Mouse (Mus musculus) small intestine, adult 2 months (tissue): ENCODE results near the gene Gm37240. TPM values are rescaled to one million over a fixed set of nuclear protein-coding genes. Genes with fewer than 3 reads are reported as not detected.

ENCODE experiments used
- H3K27ac ChIP-seq: fragments of 200-500 bp; 2 replicates; pipeline ENCODE4 v1.5.1; 2012; ENCODE audit warnings: low read depth, low read length, control low read depth, inconsistent platforms; ENCODE audit not compliant: insufficient read depth
- H3K27me3 ChIP-seq: fragments of 200-500 bp; 2 replicates; pipeline ENCODE4 v1.6.1; 2012; ENCODE audit warnings: mild to moderate bottlenecking, moderate library complexity, low read length, inconsistent platforms; ENCODE audit not compliant: control insufficient read depth, insufficient read depth
- H3K36me3 ChIP-seq: fragments of 200-500 bp; 2 replicates; pipeline ENCODE4 v1.6.1; 2012; ENCODE audit warnings: mild to moderate bottlenecking, low read length, control low read depth, inconsistent platforms; ENCODE audit not compliant: control insufficient read depth, insufficient read depth
- H3K4me1 ChIP-seq: fragments of 200-500 bp; 2 replicates; pipeline ENCODE4 v1.6.1; 2012; ENCODE audit warnings: low read length, inconsistent platforms, mixed read lengths; ENCODE audit not compliant: control insufficient read depth, insufficient read depth, insufficient read length
- H3K4me3 ChIP-seq: fragments of 200-500 bp; 2 replicates; pipeline ENCODE4 v1.5.1; 2012; ENCODE audit warnings: low read depth, mild to moderate bottlenecking, control low read depth, inconsistent platforms, low read length, moderate library complexity
- CTCF ChIP-seq: fragments of 200-500 bp; IDR thresholded peaks from 2 replicates; pipeline ENCODE4 v1.5.1; 2012; ENCODE audit warnings: low read depth, mild to moderate bottlenecking, control low read depth, inconsistent platforms, low read length, moderate library complexity, mixed read lengths; ENCODE audit not compliant: insufficient replicate concordance, insufficient read length; ENCODE audit errors: extremely low read depth
- POLR2A ChIP-seq: fragments of 200-500 bp; IDR thresholded peaks from 2 replicates; pipeline ENCODE4 v1.6.1; 2012; ENCODE audit warnings: low read depth, mild to moderate bottlenecking, control low read depth, inconsistent platforms, low read length, moderate library complexity
- WGBS: fragments of 180-500 bp; shearing (Covaris S2); methylation state at CpG from one replicate; pipeline ENCODE4 v1.1.7; 2018; 5-methylcytosine and 5-hydroxymethylcytosine counted together
- polyA plus RNA-seq: library from polyadenylated mRNA; depleted of rRNA; stranded (reverse); fragments of >200 nt; gene quantifications from 2 replicates; pipeline ENCODE4 v1.2.3, GENCODE M21; 2012

Gm37240 gene
- polyA plus RNA-seq, 1 experiment = 58.2 TPM

DNA sequence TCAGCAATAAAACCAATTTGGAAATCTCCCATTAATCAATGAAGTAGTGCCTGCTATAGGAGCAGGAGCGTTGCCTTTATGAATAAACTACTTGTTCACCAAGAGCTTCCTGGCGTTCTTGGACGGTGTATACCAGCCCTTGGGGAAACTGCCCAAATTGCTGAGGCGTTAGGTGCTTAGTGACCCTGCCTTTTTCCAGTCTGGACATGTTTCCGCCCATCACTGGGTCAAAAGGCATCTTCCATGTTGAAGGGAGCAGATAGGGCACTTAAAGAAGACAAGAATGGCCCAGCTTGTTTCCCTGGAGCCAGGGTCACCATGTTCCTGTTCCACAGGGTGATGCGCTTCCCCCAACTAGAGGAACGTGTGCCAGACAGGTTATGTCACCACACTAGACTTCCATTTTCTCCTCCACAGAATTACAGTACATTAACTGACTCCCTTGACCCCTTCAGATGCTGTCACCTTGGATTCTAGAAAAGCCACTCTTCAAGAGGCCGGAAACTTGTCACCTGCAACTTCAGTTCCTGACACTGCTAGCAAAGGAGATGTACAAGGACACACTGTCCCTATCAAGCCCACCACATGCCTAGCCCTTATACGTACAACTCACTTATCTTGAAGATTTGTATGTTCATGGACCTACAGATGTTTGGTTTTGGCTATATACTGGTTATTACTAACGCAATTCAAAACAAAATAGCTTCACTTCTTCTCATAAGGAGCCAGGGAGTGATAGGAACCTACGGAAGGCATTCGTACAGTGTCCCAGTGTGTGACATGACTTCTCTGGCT is 1412.1 kb downstream of the Gm37240 start:
- 89% methylated on average over 12 of the region's 12 CpGs for WGBS
- no peak overlapping the region for H3K4me3 ChIP-seq
- H3K4me1 ChIP-seq = peaks cover 15% of the 10 kb centered on the region
- no peaks in the 10 kb centered on the region for H3K36me3 ChIP-seq
- no peak overlapping the region for H3K27ac ChIP-seq
- peaks cover 5% of the 10 kb centered on the region; the same call in 1 of the 2 replicates for H3K27me3 ChIP-seq
- TF ChIP-seq CTCF (no peak), POLR2A (no peak)

DNA sequence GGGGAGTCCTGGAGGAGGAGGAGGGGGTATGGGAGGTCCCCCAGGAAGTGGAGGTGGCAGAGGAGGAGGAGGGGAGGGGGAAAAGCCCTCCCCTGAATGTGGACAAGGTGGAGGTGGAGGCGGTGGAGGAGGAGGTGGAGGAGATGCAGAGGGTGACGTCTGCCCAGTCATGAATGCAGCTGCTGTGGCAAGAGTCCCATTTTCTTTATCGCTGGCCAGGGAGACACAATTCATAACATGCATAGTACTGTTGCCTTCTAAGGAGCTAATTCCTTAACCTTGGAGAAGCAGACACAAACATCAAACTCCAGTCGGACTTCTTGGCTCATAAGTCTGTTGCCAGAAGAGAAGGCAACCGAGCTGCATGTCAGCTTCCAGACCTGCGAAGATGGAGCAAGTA is 1412.9 kb downstream of the Gm37240 start:
- TF ChIP-seq CTCF (no peak), POLR2A (no peak)
- no peak overlapping the region for H3K27ac ChIP-seq
- WGBS = 73% methylated on average over 6 of the region's 6 CpGs
- H3K4me1 ChIP-seq = peaks cover 20% of the 10 kb centered on the region
- no peak overlapping the region for H3K4me3 ChIP-seq
- H3K36me3 ChIP-seq = no peaks in the 10 kb centered on the region
- peaks cover 5% of the 10 kb centered on the region; the same call in 1 of the 2 replicates for H3K27me3 ChIP-seq

DNA sequence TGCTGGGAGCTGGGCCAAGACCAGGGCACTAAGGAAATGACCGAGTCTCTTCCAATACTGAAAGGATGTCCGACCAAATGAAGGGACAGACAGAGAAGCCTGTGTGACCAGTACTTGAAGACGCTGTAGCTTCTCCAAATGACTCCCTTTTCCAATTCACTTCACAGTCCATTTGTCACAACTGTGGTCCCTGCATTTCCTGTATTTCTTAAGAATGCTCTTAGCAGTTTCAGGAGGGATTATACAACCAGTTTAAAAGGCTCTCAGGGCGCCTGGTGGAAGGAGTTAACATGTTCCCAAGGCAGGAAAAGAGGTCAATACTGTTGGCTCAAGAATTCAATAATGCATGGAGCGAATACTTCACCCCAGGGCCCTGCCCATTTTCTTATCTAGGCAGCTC is 1414.4 kb downstream of the Gm37240 start:
- H3K4me1 ChIP-seq = peaks cover 20% of the 10 kb centered on the region
- H3K27me3 ChIP-seq = no peaks in the 10 kb centered on the region
- H3K36me3 ChIP-seq = no peaks in the 10 kb centered on the region
- no peak for TF ChIP-seq POLR2A
- no peak for TF ChIP-seq CTCF
- no peak overlapping the region for H3K27ac ChIP-seq
- WGBS = 27% methylated on average over 5 of the region's 5 CpGs
- no peak overlapping the region for H3K4me3 ChIP-seq

DNA sequence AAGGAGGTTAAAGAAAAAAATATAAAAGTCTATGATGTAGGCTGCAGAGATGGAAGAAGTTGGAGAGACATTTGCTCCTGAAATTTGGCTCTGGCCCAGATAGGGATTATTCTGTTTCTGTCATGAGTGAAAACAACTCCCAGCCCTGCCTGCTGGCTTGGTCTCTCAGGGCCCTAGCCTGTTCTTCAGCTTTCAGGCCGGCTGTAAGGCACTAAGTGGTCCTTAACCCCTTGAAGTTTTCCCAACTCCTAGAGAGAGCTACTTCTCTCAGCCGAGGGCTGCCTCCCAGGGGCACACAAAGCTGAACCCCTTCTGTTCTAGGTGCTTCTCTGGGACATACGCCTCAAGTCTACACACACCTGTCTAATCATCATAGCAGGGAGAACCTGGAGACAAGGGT is 1414.8 kb downstream of the Gm37240 start:
- H3K27ac ChIP-seq = no peak overlapping the region
- TF ChIP-seq CTCF = no peak
- no peak for TF ChIP-seq POLR2A
- no peaks in the 10 kb centered on the region for H3K27me3 ChIP-seq

DNA sequence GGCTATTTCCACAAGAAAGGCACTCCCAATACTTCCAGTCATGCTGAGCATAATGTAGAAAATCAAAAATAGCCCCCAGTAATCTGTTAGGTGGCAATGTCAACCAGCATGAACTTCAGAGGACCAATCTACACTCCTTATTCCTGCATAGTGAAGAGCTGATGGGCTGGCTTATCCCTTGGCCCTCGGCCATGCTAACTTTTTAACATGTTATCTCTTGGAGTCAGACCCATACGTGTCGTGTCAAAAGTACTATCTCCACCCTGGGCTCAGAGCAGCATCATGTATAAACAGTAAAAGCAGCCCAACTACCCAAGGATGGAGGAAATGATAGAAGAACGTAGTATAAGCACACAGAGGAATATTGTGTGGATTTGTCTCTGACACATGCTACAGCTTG is 1416.2 kb downstream of the Gm37240 start:
- Histone ChIP-seq H3K27me3 (no peaks in the 10 kb centered on the region), H3K27ac (no peak overlapping the region), H3K4me3 (no peak overlapping the region), H3K36me3 (no peaks in the 10 kb centered on the region), H3K4me1 (peaks cover 25% of the 10 kb centered on the region)
- WGBS = 58% methylated on average over 4 of the region's 4 CpGs
- no peak for TF ChIP-seq CTCF
- no peak for TF ChIP-seq POLR2A

More for the DNA sequence above, 1414.8 kb downstream of the Gm37240 start:
- 32% methylated on average over 3 of the region's 3 CpGs for WGBS
- Histone ChIP-seq H3K36me3 (no peaks in the 10 kb centered on the region), H3K4me3 (no peak overlapping the region), H3K4me1 (peaks cover 24% of the 10 kb centered on the region)

DNA sequence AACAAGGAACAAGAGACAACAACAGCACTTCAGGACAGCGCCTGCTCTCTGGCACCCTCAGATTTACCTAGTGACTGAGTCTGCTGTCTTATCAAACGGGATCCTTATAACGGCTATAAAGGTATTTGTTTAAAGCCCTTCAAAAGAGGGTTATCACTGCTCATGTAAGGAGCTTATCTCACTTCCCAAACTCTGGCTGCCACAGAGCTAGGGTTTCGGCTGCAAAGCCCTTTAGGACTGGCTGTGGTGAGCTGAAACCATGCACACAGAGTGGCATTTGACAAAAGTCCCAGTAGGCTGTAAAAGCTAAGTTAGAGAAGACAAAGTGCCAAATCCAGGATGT is 1419.2 kb downstream of the Gm37240 start:
- WGBS = 26% methylated on average over 4 of the region's 4 CpGs
- no peaks in the 10 kb centered on the region for H3K36me3 ChIP-seq
- no peak overlapping the region for H3K4me3 ChIP-seq
- TF ChIP-seq POLR2A (no peak), CTCF (no peak)
- H3K27me3 ChIP-seq = no peaks in the 10 kb centered on the region
- no peak overlapping the region for H3K27ac ChIP-seq
- H3K4me1 ChIP-seq = peaks cover 22% of the 10 kb centered on the region

DNA sequence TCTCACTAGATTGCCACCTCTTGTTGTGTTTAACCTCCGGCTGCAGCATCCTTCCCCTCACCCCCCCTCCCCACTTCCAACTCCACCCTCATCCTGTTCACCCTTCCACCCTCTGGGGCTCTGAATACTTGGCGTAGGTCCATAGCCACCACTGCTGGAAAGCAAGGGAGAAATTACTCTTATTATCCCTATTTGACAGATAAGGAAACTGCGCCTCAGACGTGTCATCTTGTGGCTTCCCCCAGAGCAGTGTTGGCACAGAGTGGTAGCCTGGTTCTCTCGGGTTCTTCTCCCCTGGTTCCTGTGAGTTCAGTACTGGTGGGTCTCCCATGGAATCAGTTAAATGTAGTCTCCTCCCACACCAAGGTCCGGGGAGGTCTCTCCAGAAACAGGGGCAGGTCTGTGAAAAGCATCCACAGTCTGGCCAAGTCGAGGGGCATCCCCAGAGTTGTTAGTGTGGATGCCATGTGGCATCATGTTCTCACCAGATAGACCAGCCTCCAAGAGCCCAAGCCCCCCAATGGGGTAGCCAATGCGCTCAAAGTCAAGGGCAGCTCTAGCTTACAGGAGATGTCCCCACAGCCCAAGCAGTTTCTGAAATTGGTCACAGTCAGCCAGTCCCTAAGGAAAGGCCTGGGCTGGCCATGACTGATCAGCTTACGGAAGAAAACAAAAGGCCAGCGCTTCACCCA is 1419.8 kb downstream of the Gm37240 start:
- Histone ChIP-seq H3K4me3 (no peak overlapping the region), H3K36me3 (no peaks in the 10 kb centered on the region), H3K4me1 (peaks cover 16% of the 10 kb centered on the region), H3K27ac (no peak overlapping the region), H3K27me3 (no peaks in the 10 kb centered on the region)
- TF ChIP-seq POLR2A (no peak), CTCF (no peak)
- WGBS = 21% methylated on average over 10 of the region's 10 CpGs
